Mouse (Mus musculus): ENCODE results near the gene Atp6v0e2.

Atp6v0e2 gene

GRCm38 (mm10) chr6:48569065-48569807, 31.8 kb downstream of the Atp6v0e2 start:
- intact Hi-C loops (cut with DNase I): no loop called here

- intact Hi-C loops (cut with DNase I): no loop called here
These were observed 34.6 kb downstream of the Atp6v0e2 start for GRCm38 (mm10) chr6:48572014-48572413.

- intact Hi-C loops (cut with DNase I): no loop called here
These were observed 35.2 kb downstream of the Atp6v0e2 start, which contains the start of gene Rarres2 for GRCm38 (mm10) chr6:48572572-48573061. Rarres2 (minus strand) TSS chr6:48572789.

DNA sequence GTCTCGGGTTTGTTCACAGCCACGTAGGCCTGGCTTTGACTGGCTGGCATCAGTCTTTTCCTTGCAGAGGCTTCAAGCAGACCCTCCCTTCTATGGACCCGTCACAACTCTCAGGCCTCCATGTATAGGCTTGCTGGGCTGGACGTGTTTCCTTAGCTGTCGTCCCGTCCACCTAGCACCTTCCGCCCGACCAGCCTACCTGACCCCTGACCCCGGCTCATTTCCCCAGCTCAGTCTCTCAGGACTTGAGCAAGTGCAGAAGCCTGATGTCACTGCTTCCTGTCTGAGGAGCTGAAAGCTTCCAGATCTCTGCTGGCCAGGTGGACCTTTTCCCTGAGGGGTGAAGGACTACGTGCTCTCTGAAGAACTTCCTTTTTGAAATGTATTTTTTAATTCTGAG, 35.9 kb downstream of the Atp6v0e2 start:
- intact Hi-C loops (cut with DNase I): no loop called here

GRCm38 (mm10) chr6:48573981-48574380, 36.6 kb downstream of the Atp6v0e2 start:
- intact Hi-C loops (cut with DNase I): no loop called here

- intact Hi-C loops (cut with DNase I): no loop called here
These were observed 41.3 kb downstream of the Atp6v0e2 start for GRCm38 (mm10) chr6:48578736-48579135.

DNA sequence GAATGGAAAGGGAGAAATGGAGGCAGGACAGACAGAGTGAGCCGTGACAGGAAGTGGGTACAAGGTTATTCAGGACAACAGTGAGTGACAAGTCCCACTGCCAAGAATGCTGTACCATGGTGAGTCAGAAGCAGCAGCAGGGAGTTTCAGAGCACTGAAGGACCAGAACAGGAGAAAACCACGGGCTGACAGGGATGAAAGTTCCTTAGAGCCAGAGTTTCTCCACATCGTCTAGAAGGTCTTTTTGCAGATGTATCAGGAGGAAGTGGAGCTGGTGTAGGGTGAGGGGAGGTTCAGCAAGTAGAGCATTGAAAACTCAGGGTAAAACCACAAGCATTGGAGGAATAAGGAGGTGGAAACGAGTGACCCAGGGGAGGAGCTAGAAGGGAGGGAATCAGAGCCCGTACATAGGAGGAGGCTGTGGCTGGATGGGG, 41.8 kb downstream of the Atp6v0e2 start:
- intact Hi-C loops (cut with DNase I): no loop called here

- intact Hi-C loops (cut with DNase I): no loop called here
These were observed 43.8 kb downstream of the Atp6v0e2 start for GRCm38 (mm10) chr6:48581257-48581656.

DNA sequence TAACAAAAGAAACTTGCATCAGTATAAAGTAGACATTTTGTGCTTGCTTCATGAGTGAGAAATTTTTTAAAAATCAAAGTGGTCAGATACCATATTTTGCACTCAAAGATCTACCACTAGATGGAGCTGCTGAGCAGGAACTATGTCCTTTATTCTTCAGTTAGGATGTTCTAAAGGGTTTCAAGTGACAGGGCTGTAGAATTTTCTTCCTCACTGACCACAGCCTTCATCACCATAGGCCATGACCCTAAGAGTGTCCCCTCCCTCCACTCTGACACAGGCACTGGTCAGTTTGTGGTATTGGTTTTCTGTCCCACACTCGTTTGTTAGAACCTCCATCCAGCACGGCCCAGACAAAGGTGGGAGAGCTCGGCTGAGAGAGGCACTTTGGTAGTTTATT, 44.6 kb downstream of the Atp6v0e2 start:
- intact Hi-C loops (cut with DNase I): loop anchor here (2.0 kb wide), 1 partner anchor 61 kb away; no protein-coding TSS in a partner anchor

GRCm38 (mm10) chr6:48589194-48589750, 51.9 kb downstream of the Atp6v0e2 start, which contains the start of gene Gm45021:
Gm45021 (plus strand) TSS chr6:48589610.
- intact Hi-C loops (cut with DNase I): no loop called here

Data from adrenal gland (tissue).